8 mouse cellular contexts compared by ENCODE assay signal in the genomic region with DNA sequence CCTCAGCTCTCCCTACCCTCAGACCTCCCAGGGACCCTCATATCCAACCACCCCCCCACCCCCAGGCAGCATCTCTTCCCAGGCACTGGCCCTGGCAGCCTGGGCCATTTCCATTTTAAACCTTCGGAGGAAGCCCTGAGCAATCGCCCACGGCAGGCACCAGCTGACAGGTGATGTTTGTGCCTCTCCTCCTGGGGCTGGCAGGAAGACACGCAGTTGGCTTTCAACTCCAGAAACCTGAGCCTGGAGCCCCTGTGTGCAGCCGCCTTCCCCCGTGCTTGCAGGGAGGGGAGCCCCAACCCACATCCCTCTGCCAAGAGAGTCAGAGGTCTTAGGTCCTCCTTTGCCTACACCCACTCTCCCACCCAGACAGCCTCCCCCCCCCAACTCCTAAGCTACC. TPM values are rescaled to one million over a fixed set of nuclear protein-coding genes. Genes with fewer than 3 reads are reported as not detected.
A peak's percentile ranks its signal among the peaks of the same experiment; 100 is the strongest.
DNase-seq lines count a peak whose midpoint lies in the region; ATAC-seq lines count a peak whose summit lies in the region.

No protein-coding gene starts in this region.

- H3K27me3 ChIP-seq in kidney, embryonic 16.5 days (ENCODE audit: insufficient read depth, low read length): peaks cover 54% of the 10 kb centered on the region
- peaks cover 59% of the 10 kb centered on the region for H3K27me3 ChIP-seq in embryonic facial prominence, embryonic 13.5 days
- H3K27me3 ChIP-seq in intestine, embryonic 16.5 days (replicated peaks; ENCODE audit: control insufficient read depth, insufficient read depth, low read length): peaks cover 40% of the 10 kb centered on the region
- H3K27me3 ChIP-seq in stomach, embryonic 15.5 days (replicated peaks): peaks cover 33% of the 10 kb centered on the region

- ATAC-seq in kidney, embryonic 16.5 days (ENCODE audit: low FRiP score, low TSS enrichment): no peak
- ATAC-seq in embryonic facial prominence, embryonic 13.5 days (ENCODE audit: insufficient number of reproducible peaks, insufficient read depth, low FRiP score, low TSS enrichment, low read depth): 0 out of 2 replicates have a peak, but pooled peaks have one; percentile 29
- no peak for ATAC-seq in intestine, embryonic 16.5 days
- no peak for ATAC-seq in stomach, embryonic 15.5 days (ENCODE audit: insufficient read depth, low FRiP score, low read depth)

- no peak overlapping the region for H3K27ac ChIP-seq in kidney, embryonic 16.5 days (ENCODE audit: low read length)
- H3K27ac ChIP-seq in embryonic facial prominence, embryonic 13.5 days: peak overlapping the region; percentile 48
- no peak overlapping the region for H3K27ac ChIP-seq in intestine, embryonic 16.5 days (ENCODE audit: low read length)
- H3K27ac ChIP-seq in stomach, embryonic 15.5 days: no peak overlapping the region

- H3K4me3 ChIP-seq in kidney, embryonic 16.5 days (ENCODE audit: low read length): peak overlapping the region; percentile 73
- peak overlapping the region; percentile 86 for H3K4me3 ChIP-seq in embryonic facial prominence, embryonic 13.5 days
- peak overlapping the region; percentile 66 for H3K4me3 ChIP-seq in intestine, embryonic 16.5 days (ENCODE audit: low read length)
- H3K4me3 ChIP-seq in stomach, embryonic 15.5 days (replicated peaks): peak overlapping the region; percentile 66

- H3K4me1 ChIP-seq in kidney, embryonic 16.5 days (ENCODE audit: insufficient read depth, low read length): peaks cover 38% of the 10 kb centered on the region
- H3K4me1 ChIP-seq in embryonic facial prominence, embryonic 13.5 days: peaks cover 46% of the 10 kb centered on the region
- peaks cover 21% of the 10 kb centered on the region for H3K4me1 ChIP-seq in intestine, embryonic 16.5 days (ENCODE audit: control insufficient read depth, insufficient read depth, low read length)
- peaks cover 31% of the 10 kb centered on the region for H3K4me1 ChIP-seq in stomach, embryonic 15.5 days

- peak overlapping the region; percentile 99 for H3K4me2 ChIP-seq in kidney, embryonic 16.5 days (replicated peaks; ENCODE audit: low read depth, low read length)
- peak overlapping the region; percentile 96 for H3K4me2 ChIP-seq in embryonic facial prominence, embryonic 13.5 days
- H3K4me2 ChIP-seq in intestine, embryonic 16.5 days (ENCODE audit: low read depth, low read length): 0 out of 2 replicates have a peak overlapping the region, but pooled peaks have one; percentile 100
- peak overlapping the region; percentile 100 for H3K4me2 ChIP-seq in stomach, embryonic 15.5 days

- H3K9ac ChIP-seq in kidney, embryonic 16.5 days (replicated peaks; ENCODE audit: low read length): peak overlapping the region; percentile 76
- peak overlapping the region; percentile 85 for H3K9ac ChIP-seq in embryonic facial prominence, embryonic 13.5 days
- H3K9ac ChIP-seq in intestine, embryonic 16.5 days (ENCODE audit: low read depth, low read length): no peak overlapping the region
- H3K9ac ChIP-seq in stomach, embryonic 15.5 days: no peak overlapping the region; the same call in 1 of the 2 replicates

- no peaks in the 10 kb centered on the region for H3K36me3 ChIP-seq in kidney, embryonic 16.5 days (ENCODE audit: insufficient read depth, low read length)
- H3K36me3 ChIP-seq in embryonic facial prominence, embryonic 13.5 days: no peaks in the 10 kb centered on the region
- no peaks in the 10 kb centered on the region for H3K36me3 ChIP-seq in intestine, embryonic 16.5 days (ENCODE audit: control insufficient read depth, insufficient read depth, low read length)
- no peaks in the 10 kb centered on the region for H3K36me3 ChIP-seq in stomach, embryonic 15.5 days

- no peak for DNase-seq in kidney, adult 9 months
- no peak for DNase-seq in layer of hippocampus, adult 9-11 months
- DNase-seq in adrenal gland, postnatal 36 days: no peak
- DNase-seq in kidney, postnatal 25 days: no peak

- H3K9me3 ChIP-seq in kidney, embryonic 16.5 days (ENCODE audit: low read length): no peaks in the 10 kb centered on the region
- no peaks in the 10 kb centered on the region for H3K9me3 ChIP-seq in embryonic facial prominence, embryonic 13.5 days
- H3K9me3 ChIP-seq in intestine, embryonic 16.5 days (ENCODE audit: control insufficient read depth, low read length): no peaks in the 10 kb centered on the region
- H3K9me3 ChIP-seq in stomach, embryonic 15.5 days: no peaks in the 10 kb centered on the region

- 5% methylated on average over 6 of the region's 6 CpGs for WGBS in kidney, embryonic 16.5 days
- WGBS in embryonic facial prominence, embryonic 13.5 days: 1% methylated on average over 6 of the region's 6 CpGs
- WGBS in intestine, embryonic 16.5 days: 30% methylated on average over 6 of the region's 6 CpGs
- WGBS in stomach, embryonic 15.5 days: 14% methylated on average over 6 of the region's 6 CpGs

RNA-seq across cellular contexts. Expression of a gene that starts 41.9 kb away (rescaled TPM):
- polyA plus RNA-seq in kidney, embryonic 16.5 days (2015; fragmentation: Nextera tagmentation; extraction: Ambion mirVana): 231 and 241 TPM in 2 replicates
- polyA plus RNA-seq in embryonic facial prominence, embryonic 13.5 days (2015; fragmentation: Nextera tagmentation; extraction: Ambion mirVana): 205 and 228 TPM in 2 replicates
- polyA plus RNA-seq in intestine, embryonic 16.5 days (2015; fragmentation: Nextera tagmentation; extraction: Ambion mirVana): 162 and 166 TPM in 2 replicates
- polyA plus RNA-seq in stomach, embryonic 15.5 days (2015; fragmentation: Nextera tagmentation; extraction: Ambion mirVana): 163 and 169 TPM in 2 replicates
- 100 to 1,000 TPM; 118 to 130 TPM for total RNA-seq in adrenal gland, postnatal 36 days (2021)

RNA-seq across cellular contexts. Expression of a gene that starts 53.2 kb away (rescaled TPM):
- polyA plus RNA-seq in kidney, embryonic 16.5 days (2015; fragmentation: Nextera tagmentation; extraction: Ambion mirVana): 1,116 and 1,175 TPM in 2 replicates
- polyA plus RNA-seq in embryonic facial prominence, embryonic 13.5 days (2015; fragmentation: Nextera tagmentation; extraction: Ambion mirVana): 789 and 891 TPM in 2 replicates
- 1,467 and 1,508 TPM in 2 replicates for polyA plus RNA-seq in intestine, embryonic 16.5 days (2015; fragmentation: Nextera tagmentation; extraction: Ambion mirVana)
- 988 and 1,377 TPM in 2 replicates for polyA plus RNA-seq in stomach, embryonic 15.5 days (2015; fragmentation: Nextera tagmentation; extraction: Ambion mirVana)
- total RNA-seq in adrenal gland, postnatal 36 days (2021): 1,000 to 10,000 TPM; 1,022 to 1,091 TPM

RNA-seq across cellular contexts. Expression of a gene that starts 58.7 kb away (rescaled TPM):
- 5.4 and 6.8 TPM in 2 replicates for polyA plus RNA-seq in kidney, embryonic 16.5 days (2015; fragmentation: Nextera tagmentation; extraction: Ambion mirVana)
- 13.0 and 13.6 TPM in 2 replicates for polyA plus RNA-seq in embryonic facial prominence, embryonic 13.5 days (2015; fragmentation: Nextera tagmentation; extraction: Ambion mirVana)
- 1.6 and 1.9 TPM in 2 replicates for polyA plus RNA-seq in intestine, embryonic 16.5 days (2015; fragmentation: Nextera tagmentation; extraction: Ambion mirVana)
- polyA plus RNA-seq in stomach, embryonic 15.5 days (2015; fragmentation: Nextera tagmentation; extraction: Ambion mirVana): 3.5 and 4.2 TPM in 2 replicates
- 1 to 10 TPM; 1.3 to 4.0 TPM for total RNA-seq in adrenal gland, postnatal 36 days (2021)

Comparison
In these comparisons a context has a peak if more than half of its experiments do, and no peak if none do; other contexts are left out.
1. H3K9ac ChIP-seq: peak in kidney, embryonic 16.5 days (single experiment) and embryonic facial prominence, embryonic 13.5 days (single experiment); none in intestine, embryonic 16.5 days (single experiment) and stomach, embryonic 15.5 days (single experiment).
2. Peak in every context shown above with its lines, with median percentiles within 50 percentile points of each other: H3K4me2 ChIP-seq and H3K4me3 ChIP-seq.